Mouse (Mus musculus) midbrain, postnatal 0 days (tissue): Measurements from ENCODE around the gene Col9a1. TPM values are rescaled to one million over a fixed set of nuclear protein-coding genes. Genes with fewer than 3 reads are reported as not detected.

Experiments used
- ATAC-seq: fragments of 200-750 bp; cut with Nextera tagmentation; 2 replicates; pipeline ENCODE4 v1.8.0; 2017; ENCODE audit warnings: moderate number of reproducible peaks, mild to moderate bottlenecking, moderate TSS enrichment, moderate library complexity; ENCODE audit not compliant: low FRiP score
- DNase-seq: peaks from one replicate; pipeline ENCODE4 v3.0.0-alpha.2; 2015; ENCODE audit warnings: low spot score
- H3K27ac ChIP-seq: fragments of 300-500 bp; sonication (generic); 2 replicates; pipeline ENCODE4 v1.5.1; 2014; ENCODE audit warnings: low read depth, mild to moderate bottlenecking, low read length, mixed read lengths
- H3K27me3 ChIP-seq: fragments of 300-500 bp; sonication (generic); 2 replicates; pipeline ENCODE4 v1.6.1; 2014; ENCODE audit warnings: low read length, control low read depth, mixed read lengths; ENCODE audit not compliant: insufficient read depth
- H3K36me3 ChIP-seq: fragments of 300-500 bp; sonication (generic); 2 replicates; pipeline ENCODE4 v1.6.1; 2014; ENCODE audit warnings: low read length, control low read depth, mixed read lengths; ENCODE audit not compliant: insufficient read depth
- H3K4me1 ChIP-seq: fragments of 300-500 bp; sonication (generic); 2 replicates; pipeline ENCODE4 v1.6.1; 2014; ENCODE audit warnings: mild to moderate bottlenecking, control low read depth, antibody characterized with exemption, low read length, mixed read lengths; ENCODE audit not compliant: insufficient read depth
- H3K4me2 ChIP-seq: fragments of 300-500 bp; sonication (generic); 2 replicates; pipeline ENCODE4 v1.6.1; 2014; ENCODE audit warnings: low read depth, mild to moderate bottlenecking, low read length, mixed read lengths; ENCODE audit not compliant: poor library complexity, severe bottlenecking
- H3K4me3 ChIP-seq: fragments of 300-500 bp; sonication (generic); 2 replicates; pipeline ENCODE4 v1.5.1; 2014; ENCODE audit warnings: low read depth, mild to moderate bottlenecking, low read length, moderate library complexity
- H3K9ac ChIP-seq: fragments of 300-500 bp; sonication (generic); replicated peaks from 2 replicates; pipeline ENCODE4 v1.6.1; 2014; ENCODE audit warnings: mild to moderate bottlenecking, low read length, moderate library complexity, mixed read lengths; ENCODE audit not compliant: poor library complexity, severe bottlenecking
- H3K9me3 ChIP-seq: fragments of 300-500 bp; sonication (generic); 2 replicates; pipeline ENCODE4 v1.6.1; 2016; ENCODE audit warnings: low read length, control low read depth
- CTCF ChIP-seq: IDR thresholded peaks from 2 replicates; pipeline ENCODE4 v1.5.1; 2016; ENCODE audit warnings: antibody characterized with exemption, mild to moderate bottlenecking
- WGBS: fragments of 180-500 bp; shearing (Covaris S2); extraction: QIAGEN DNeasy Blood & Tissue Kit; methylation state at CpG from one replicate; pipeline ENCODE4 v1.1.7; 2014; 5-methylcytosine and 5-hydroxymethylcytosine counted together
- polyA plus RNA-seq: library from polyadenylated mRNA; unstranded; fragments of >200 nt; fragmentation: Nextera tagmentation; extraction: Ambion mirVana; gene quantifications from 2 replicates; pipeline ENCODE4 v1.2.1, GENCODE M21; 2015
- total RNA-seq: library from RNA; depleted of rRNA; stranded (reverse); fragments of >200 nt; gene quantifications from 2 replicates; pipeline ENCODE4 v1.2.3, GENCODE M21; 2014; rRNA removed

The Col9a1 gene
- total and polyA plus RNA-seq, 2 experiments from 2014 or later, result 1.6 to 1.7 TPM

- H3K36me3 ChIP-seq, result no peaks in the 10 kb centered on the region
- no peaks in the 10 kb centered on the region for H3K4me1 ChIP-seq
- H3K27me3 ChIP-seq, result no peaks in the 10 kb centered on the region
- H3K4me2 ChIP-seq, result no peak overlapping the region
- no peak overlapping the region for H3K27ac ChIP-seq
- no peak for TF ChIP-seq CTCF
- 51% methylated on average over 6 of the region's 6 CpGs for WGBS
- no peak for DNase-seq
- H3K9ac ChIP-seq, result no peak overlapping the region
- H3K9me3 ChIP-seq, result no peaks in the 10 kb centered on the region
- no peak overlapping the region for H3K4me3 ChIP-seq
- no peak for ATAC-seq
Measured at GRCm38 (mm10) chr1:24286360-24286759, 109.0 kb downstream of the Col9a1 start.

- WGBS, result 76% methylated on average over 2 of the region's 2 CpGs
- H3K4me1 ChIP-seq, result no peaks in the 10 kb centered on the region
- no peak for DNase-seq
Measured at GRCm38 (mm10) chr1:24292515-24292914, 115.1 kb downstream of the Col9a1 start.

GRCm38 (mm10) chr1:24294979-24295942 is 117.9 kb downstream of the Col9a1 start:
- 84% methylated on average over 7 of the region's 7 CpGs for WGBS

More at GRCm38 (mm10) chr1:24292515-24292914, 115.1 kb downstream of the Col9a1 start:
- Histone ChIP-seq H3K27ac (no peak overlapping the region), H3K4me2 (no peak overlapping the region), H3K9me3 (no peaks in the 10 kb centered on the region), H3K4me3 (no peak overlapping the region), H3K27me3 (no peaks in the 10 kb centered on the region), H3K9ac (no peak overlapping the region), H3K36me3 (no peaks in the 10 kb centered on the region)
- TF ChIP-seq CTCF, result no peak
- no peak for ATAC-seq

GRCm38 (mm10) chr1:24300700-24301099 is 123.3 kb downstream of the Col9a1 start:
- Histone ChIP-seq H3K9ac (no peak overlapping the region), H3K4me3 (no peak overlapping the region), H3K4me2 (no peak overlapping the region), H3K36me3 (no peaks in the 10 kb centered on the region), H3K27ac (no peak overlapping the region), H3K9me3 (no peaks in the 10 kb centered on the region), H3K4me1 (no peaks in the 10 kb centered on the region), H3K27me3 (no peaks in the 10 kb centered on the region)
- DNase-seq, result no peak
- no peak for ATAC-seq
- peak; percentile 22 for TF ChIP-seq CTCF
- WGBS, result 77% methylated on average over 3 of the region's 3 CpGs

More at GRCm38 (mm10) chr1:24294979-24295942, 117.9 kb downstream of the Col9a1 start:
- ATAC-seq (no peak), DNase-seq (no peak)
- no peaks in the 10 kb centered on the region for H3K36me3 ChIP-seq
- no peak for TF ChIP-seq CTCF
- no peaks in the 10 kb centered on the region for H3K4me1 ChIP-seq
- H3K4me2 ChIP-seq, result no peak overlapping the region
- H3K27ac ChIP-seq, result no peak overlapping the region
- no peak overlapping the region for H3K4me3 ChIP-seq
- no peak overlapping the region for H3K9ac ChIP-seq
- H3K27me3 ChIP-seq, result no peaks in the 10 kb centered on the region
- no peaks in the 10 kb centered on the region for H3K9me3 ChIP-seq

Other genes starting within 250 kb of the Col9a1 start
- gene Sdhaf4, start 172.0 kb upstream of the Col9a1 start, total RNA-seq, result 41.3 and 46.9 TPM in 2 replicates
- gene Sdhaf4, start 172.0 kb upstream of the Col9a1 start, polyA plus RNA-seq, result 103 and 111 TPM in 2 replicates
- gene Fam135a, start 77.3 kb upstream of the Col9a1 start, total RNA-seq, result 38.0 and 44.4 TPM in 2 replicates
- 19.8 and 22.0 TPM in 2 replicates for gene Fam135a, start 77.3 kb upstream of the Col9a1 start, polyA plus RNA-seq